Mouse (Mus musculus): ENCODE measurements at regions not wholly inside any gene's neighbourhood (a gene's known extent, or its start where the extent isn't known, plus 50 kb on each side); places are given as distances from the start of the nearest gene placed in this dataset.

- TF ChIP-seq POLR2AphosphoS5 (IDR thresholded peaks at IDR 0.05; ENCODE audit: borderline replicate concordance, low read depth, low read length) = no peak
- TF ChIP-seq EP300 (IDR thresholded peaks at IDR 0.05; ENCODE audit: low read depth in 1 of 2, low read length in 2 of 2) = no peak
- no peak for TF ChIP-seq KAT2A (conservative IDR thresholded peaks at IDR 0.05; ENCODE audit: low read depth, low read length)
Observed at GRCm38 (mm10) chr2:170263594-170263993, 115.7 kb upstream of the Zfp217 start.

Measured in MEL (cell line).